In genomic region chrX:136743459-136743858, GRCm38 (mm10) we compare ENCODE assay signal across 8 mouse cellular contexts. TPM values are rescaled to one million over a fixed set of nuclear protein-coding genes. Genes with fewer than 3 reads are reported as not detected.
A peak's percentile ranks its signal among the peaks of the same experiment; 100 is the strongest.
DNase-seq lines count a peak whose midpoint lies in the region; ATAC-seq lines count a peak whose summit lies in the region.

TSS of gene Morf4l2 (minus strand) at chrX:136743690.

- no peaks in the 10 kb centered on the region for H3K9me3 ChIP-seq in kidney, embryonic 14.5 days (ENCODE audit: control insufficient read depth, low read length)
- H3K9me3 ChIP-seq in forebrain, embryonic 15.5 days = no peaks in the 10 kb centered on the region
- no peaks in the 10 kb centered on the region for H3K9me3 ChIP-seq in hindbrain, embryonic 10.5 days
- H3K9me3 ChIP-seq in limb, embryonic 15.5 days = no peaks in the 10 kb centered on the region
- no peaks in the 10 kb centered on the region for H3K9me3 ChIP-seq in stomach, embryonic 14.5 days (ENCODE audit: control insufficient read depth, low read depth, low read length)

- no peaks in the 10 kb centered on the region for H3K4me1 ChIP-seq in kidney, embryonic 14.5 days (ENCODE audit: control insufficient read depth, insufficient read depth, low read length)
- peaks cover 11% of the 10 kb centered on the region for H3K4me1 ChIP-seq in forebrain, embryonic 15.5 days
- H3K4me1 ChIP-seq in hindbrain, embryonic 10.5 days (replicated peaks) = peaks cover 6% of the 10 kb centered on the region; the same call in 1 of the 2 replicates
- H3K4me1 ChIP-seq in limb, embryonic 15.5 days = 0 out of 2 replicates have a peak, but pooled peaks cover 2% of the 10 kb centered on the region
- H3K4me1 ChIP-seq in stomach, embryonic 14.5 days (ENCODE audit: control insufficient read depth, insufficient read depth, low read length) = peaks cover 3% of the 10 kb centered on the region; the same call in 1 of the 2 replicates

- ATAC-seq in kidney, embryonic 14.5 days (ENCODE audit: low FRiP score, low TSS enrichment) = no peak
- ATAC-seq in activated CD4-positive, CD25-positive, alpha-beta regulatory T cell, adult 4 months = no peak
- ATAC-seq in forebrain, embryonic 15.5 days (replicated peaks) = no peak
- ATAC-seq in limb, embryonic 15.5 days (ENCODE audit: insufficient number of reproducible peaks, low FRiP score, low TSS enrichment, low read depth) = no peak
- no peak for ATAC-seq in stomach, embryonic 14.5 days (ENCODE audit: insufficient number of reproducible peaks, insufficient read depth, low FRiP score, low read depth)

- peak within 1 kb of the TSS; percentile 90 for H3K27ac ChIP-seq in kidney, embryonic 14.5 days (ENCODE audit: low read depth, low read length)
- peak within 1 kb of the TSS; percentile 94 for H3K27ac ChIP-seq in forebrain, embryonic 15.5 days (replicated peaks)
- H3K27ac ChIP-seq in hindbrain, embryonic 10.5 days = peak within 1 kb of the TSS; percentile 91
- H3K27ac ChIP-seq in limb, embryonic 15.5 days = peak within 1 kb of the TSS; percentile 95
- H3K27ac ChIP-seq in stomach, embryonic 14.5 days (ENCODE audit: low read length) = peak within 1 kb of the TSS; percentile 88

- peaks cover 4% of the 10 kb centered on the region; the same call in 1 of the 2 replicates for H3K36me3 ChIP-seq in kidney, embryonic 14.5 days (ENCODE audit: control insufficient read depth, insufficient read depth, low read length)
- no peaks in the 10 kb centered on the region for H3K36me3 ChIP-seq in forebrain, embryonic 15.5 days
- H3K36me3 ChIP-seq in hindbrain, embryonic 10.5 days = peaks cover 6% of the 10 kb centered on the region
- H3K36me3 ChIP-seq in limb, embryonic 15.5 days = no peaks in the 10 kb centered on the region
- H3K36me3 ChIP-seq in stomach, embryonic 14.5 days (ENCODE audit: control insufficient read depth, insufficient read depth, low read length) = peaks cover under 1% of the 10 kb centered on the region; the same call in 1 of the 2 replicates

- no peak for DNase-seq in kidney, adult 9 months
- no peak for DNase-seq in hindbrain, embryonic 10.5 days (ENCODE audit: low spot score)
- no peak for DNase-seq in frontal cortex, postnatal 14 days (ENCODE audit: low spot score in 2 of 2)

- peak within 1 kb of the TSS; percentile 43 for H3K4me2 ChIP-seq in kidney, embryonic 14.5 days (replicated peaks; ENCODE audit: low read depth, low read length)
- H3K4me2 ChIP-seq in forebrain, embryonic 15.5 days (replicated peaks) = peak within 1 kb of the TSS; percentile 49
- H3K4me2 ChIP-seq in limb, embryonic 15.5 days = peak within 1 kb of the TSS; percentile 36
- H3K4me2 ChIP-seq in stomach, embryonic 14.5 days (replicated peaks; ENCODE audit: low read depth, low read length) = peak within 1 kb of the TSS; percentile 43

- H3K4me3 ChIP-seq in kidney, embryonic 14.5 days (ENCODE audit: low read length) = peak within 1 kb of the TSS; percentile 42
- H3K4me3 ChIP-seq in forebrain, embryonic 15.5 days = peak within 1 kb of the TSS; percentile 59
- peak within 1 kb of the TSS; percentile 58 for H3K4me3 ChIP-seq in hindbrain, embryonic 10.5 days
- H3K4me3 ChIP-seq in limb, embryonic 15.5 days = peak within 1 kb of the TSS; percentile 50
- H3K4me3 ChIP-seq in stomach, embryonic 14.5 days (ENCODE audit: low read depth, low read length) = peak within 1 kb of the TSS; percentile 32

- H3K27me3 ChIP-seq in kidney, embryonic 14.5 days (ENCODE audit: control insufficient read depth, insufficient read depth, low read length) = no peaks in the 10 kb centered on the region
- no peaks in the 10 kb centered on the region for H3K27me3 ChIP-seq in forebrain, embryonic 15.5 days
- H3K27me3 ChIP-seq in hindbrain, embryonic 10.5 days (ENCODE audit: insufficient read depth, poor library complexity, severe bottlenecking) = no peaks in the 10 kb centered on the region
- H3K27me3 ChIP-seq in limb, embryonic 15.5 days = no peaks in the 10 kb centered on the region
- H3K27me3 ChIP-seq in stomach, embryonic 14.5 days (ENCODE audit: control insufficient read depth, insufficient read depth, low read length) = no peaks in the 10 kb centered on the region

- 89% methylated on average over 12 of the region's 12 CpGs for WGBS in kidney, embryonic 14.5 days
- 87% methylated on average over 12 of the region's 12 CpGs for WGBS in forebrain, embryonic 15.5 days
- 88% methylated on average over 12 of the region's 12 CpGs for WGBS in hindbrain, embryonic 10.5 days
- 83% methylated on average over 12 of the region's 12 CpGs for WGBS in limb, embryonic 15.5 days
- WGBS in stomach, embryonic 14.5 days = 88% methylated on average over 12 of the region's 12 CpGs

- H3K9ac ChIP-seq in kidney, embryonic 14.5 days (ENCODE audit: low read depth, low read length) = peak within 1 kb of the TSS; percentile 66; the same call in 1 of the 2 replicates
- peak within 1 kb of the TSS; percentile 50; the same call in 1 of the 2 replicates for H3K9ac ChIP-seq in forebrain, embryonic 15.5 days (replicated peaks)
- 0 out of 2 replicates have a peak within 1 kb of the TSS, but pooled peaks have one; percentile 7 for H3K9ac ChIP-seq in limb, embryonic 15.5 days
- peak within 1 kb of the TSS; percentile 36 for H3K9ac ChIP-seq in stomach, embryonic 14.5 days (replicated peaks; ENCODE audit: low read depth, low read length)

RNA-seq across cellular contexts. Expression of gene Morf4l2, which starts in this region (rescaled TPM):
- polyA plus RNA-seq in kidney, embryonic 14.5 days (2014; fragmentation: Nextera tagmentation; extraction: Ambion mirVana) = 479 and 609 TPM in 2 replicates
- polyA plus RNA-seq in activated CD4-positive, CD25-positive, alpha-beta regulatory T cell, adult 4 months (2017; shearing (Covaris generic)) = 10 to 100 TPM; 77.6 to 86.6 TPM
- polyA plus RNA-seq in forebrain, embryonic 15.5 days (2015; fragmentation: Nextera tagmentation; extraction: Ambion mirVana) = 552 and 561 TPM in 2 replicates
- polyA plus RNA-seq in hindbrain, embryonic 10.5 days (2016; fragmentation: Nextera tagmentation; extraction: Ambion mirVana) = 514 and 571 TPM in 2 replicates
- polyA plus RNA-seq in limb, embryonic 15.5 days (2015; fragmentation: Nextera tagmentation; extraction: Ambion mirVana) = 636 and 640 TPM in 2 replicates
- polyA plus RNA-seq in stomach, embryonic 14.5 days (2014; fragmentation: Nextera tagmentation; extraction: Ambion mirVana) = 523 and 569 TPM in 2 replicates

Comparison
In these comparisons a context has a peak if more than half of its experiments do, and no peak if none do; other contexts are left out.
1. H3K9ac ChIP-seq: peak in every context shown above with its lines; median percentile 66 in kidney, embryonic 14.5 days; 50 in forebrain, embryonic 15.5 days; 36 in stomach, embryonic 14.5 days; 7 in limb, embryonic 15.5 days.